Mouse (Mus musculus) retina, adult 2 months (tissue): ENCODE results near the gene Ptprj.
"Not testable (repeated sequence)": the region's sequence is repeated elsewhere in the genome, so short reads cannot be mapped to it uniquely, and the experiment has no call there.

ENCODE experiments used
- DNase-seq: peaks from one replicate; pipeline ENCODE4 v3.0.0-alpha.2; 2012; ENCODE audit warnings: low read depth, low spot score

Ptprj gene

GRCm38 (mm10) chr2:90577451-90578279, 2.8 kb downstream of the Ptprj start:
- no peak for DNase-seq

DNA sequence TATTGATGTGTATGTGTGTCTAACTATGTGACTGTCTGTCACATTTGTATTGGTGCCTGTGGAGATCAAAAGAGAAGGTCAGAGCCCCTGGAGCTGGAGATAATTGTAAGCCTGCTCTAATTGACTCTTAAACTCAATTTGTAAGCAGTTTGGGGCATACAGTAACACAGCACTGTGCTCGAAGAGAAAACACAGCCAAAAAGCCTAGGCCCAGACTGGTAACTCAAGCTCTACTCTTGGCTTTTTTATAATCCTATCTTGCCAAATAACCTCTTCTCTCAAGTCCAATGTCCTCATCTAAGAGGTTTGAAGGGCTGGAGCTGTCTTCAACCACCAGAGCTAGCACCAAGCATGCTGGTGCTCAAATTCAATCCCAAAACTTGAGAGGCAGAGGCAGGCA, 3.5 kb downstream of the Ptprj start:
- no peak for DNase-seq

- DNase-seq, result no peak
Observed at GRCm38 (mm10) chr2:90576411-90576810, 4.0 kb downstream of the Ptprj start.

- no peak for DNase-seq
Observed at GRCm38 (mm10) chr2:90575713-90576112, 4.7 kb downstream of the Ptprj start.

DNA sequence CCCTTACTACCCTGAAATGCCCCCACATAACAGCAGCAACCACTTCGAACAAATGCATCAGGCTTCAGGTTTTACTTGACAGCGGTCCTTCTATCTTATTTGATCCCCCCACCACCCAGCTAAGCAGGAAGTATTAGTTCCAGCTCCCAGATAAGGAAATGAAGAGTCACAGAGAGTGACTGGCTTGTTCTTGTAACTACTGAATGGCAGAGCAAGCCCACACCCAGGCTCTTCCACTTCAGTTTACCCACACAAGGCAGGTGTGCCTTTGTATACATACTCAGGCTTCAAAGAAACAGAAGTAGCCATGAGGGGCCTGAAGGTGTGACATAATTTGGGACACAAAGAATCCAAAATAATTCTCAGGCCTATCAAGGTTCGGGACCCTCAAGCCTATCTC, 5.3 kb downstream of the Ptprj start:
- no peak for DNase-seq

GRCm38 (mm10) chr2:90574536-90574935, 5.9 kb downstream of the Ptprj start:
- DNase-seq, result no peak

GRCm38 (mm10) chr2:90573640-90574526, 6.6 kb downstream of the Ptprj start:
- DNase-seq, result no peak

DNA sequence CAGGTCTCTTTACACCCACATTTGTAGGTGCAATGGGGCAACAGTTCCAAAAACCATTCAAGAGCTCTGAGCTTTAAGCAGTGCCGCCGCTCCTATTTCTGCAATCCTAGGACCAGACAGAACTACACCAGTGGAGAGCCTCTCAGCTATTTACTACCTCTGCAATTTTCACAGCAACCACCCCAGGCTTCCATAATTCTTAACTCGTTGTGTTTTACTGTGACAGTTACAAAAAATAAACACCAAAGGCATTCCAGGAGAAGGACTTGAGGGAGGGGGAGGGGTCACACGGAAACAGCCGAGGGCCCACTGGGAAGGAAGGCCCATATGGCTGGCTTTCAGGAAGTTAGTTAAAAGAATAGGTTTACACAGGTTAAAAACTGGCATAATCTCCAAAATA, 8.3 kb downstream of the Ptprj start:
- no peak for DNase-seq

DNA sequence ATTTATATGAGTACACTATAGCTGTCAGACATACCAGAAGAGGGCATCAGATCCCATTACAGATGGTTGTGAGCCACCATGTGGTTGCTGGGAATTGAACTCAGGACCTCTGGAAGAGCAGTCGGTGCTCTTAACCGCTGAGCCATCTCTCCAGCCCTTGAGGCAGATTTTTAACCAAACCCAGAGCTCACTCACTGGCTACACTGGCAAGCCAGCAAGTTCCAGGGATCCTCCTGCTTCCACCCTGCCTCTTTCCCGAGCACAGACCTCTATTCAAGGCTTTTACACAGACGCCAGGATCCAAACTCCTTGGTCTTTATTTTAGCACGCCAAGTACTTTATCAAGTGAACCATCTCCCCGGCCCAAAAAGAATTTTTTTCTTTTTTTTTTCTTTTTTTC, 9.0 kb downstream of the Ptprj start:
- not testable (repeated sequence) for DNase-seq

DNA sequence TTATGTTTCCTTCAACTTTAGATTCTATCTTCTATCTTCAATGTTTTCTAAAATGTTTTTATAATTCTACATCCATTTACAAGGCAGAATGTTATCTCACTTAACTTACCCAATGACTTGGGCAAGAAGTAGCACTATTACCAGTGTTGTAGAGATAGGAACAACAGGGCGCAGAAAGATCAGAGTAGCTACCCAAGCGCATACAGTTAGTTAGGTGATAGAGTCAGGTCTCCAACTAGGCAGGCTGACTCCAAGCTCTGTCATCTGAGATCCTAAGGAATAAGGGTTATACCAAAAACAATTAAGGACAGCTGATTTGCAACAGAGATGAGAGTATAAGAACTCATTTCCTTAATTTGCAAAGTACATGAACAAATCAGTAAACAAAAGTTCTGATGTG, 9.6 kb downstream of the Ptprj start:
- no peak for DNase-seq

DNA sequence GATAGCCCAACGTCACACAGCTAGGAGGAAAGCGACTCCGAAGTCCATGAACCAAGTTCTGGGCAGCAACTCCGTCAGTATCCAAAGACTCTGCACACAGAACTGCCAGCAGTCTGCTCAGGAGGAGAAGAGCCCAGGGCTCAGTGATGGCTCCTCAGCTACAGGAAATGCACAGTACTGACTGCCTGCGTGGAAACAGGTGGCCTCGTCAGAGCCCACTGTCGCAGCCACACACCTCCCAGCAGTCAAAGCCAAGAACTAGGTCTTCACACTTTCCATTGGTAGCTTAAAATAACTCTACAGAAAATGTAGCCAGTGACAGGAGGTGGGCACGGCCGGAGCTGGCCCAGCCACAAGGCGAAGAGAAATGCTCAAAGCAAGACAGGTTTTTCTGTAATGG, 10.2 kb downstream of the Ptprj start:
- DNase-seq, result no peak

GRCm38 (mm10) chr2:90568961-90569481, 11.4 kb downstream of the Ptprj start:
- no peak for DNase-seq

DNA sequence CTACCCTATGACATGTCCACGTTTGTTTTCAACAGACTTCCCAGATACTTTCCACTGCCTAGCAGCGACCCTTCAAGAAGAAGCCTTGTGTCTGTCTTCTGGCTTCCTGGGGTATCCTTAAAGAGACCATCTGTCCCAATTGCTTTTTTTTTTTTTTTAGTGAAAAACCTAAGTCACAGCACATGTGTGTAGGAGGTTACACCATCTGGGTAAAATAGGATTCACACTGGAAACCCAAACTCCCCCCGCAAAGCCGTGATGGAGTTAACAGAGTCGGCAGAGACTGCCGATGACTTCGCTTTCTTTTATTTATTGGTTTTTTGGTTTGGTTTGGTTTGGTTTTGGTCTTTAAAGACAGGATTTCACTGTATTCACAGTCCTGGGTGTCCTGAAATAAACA, 12.4 kb downstream of the Ptprj start:
- DNase-seq, result no peak

DNA sequence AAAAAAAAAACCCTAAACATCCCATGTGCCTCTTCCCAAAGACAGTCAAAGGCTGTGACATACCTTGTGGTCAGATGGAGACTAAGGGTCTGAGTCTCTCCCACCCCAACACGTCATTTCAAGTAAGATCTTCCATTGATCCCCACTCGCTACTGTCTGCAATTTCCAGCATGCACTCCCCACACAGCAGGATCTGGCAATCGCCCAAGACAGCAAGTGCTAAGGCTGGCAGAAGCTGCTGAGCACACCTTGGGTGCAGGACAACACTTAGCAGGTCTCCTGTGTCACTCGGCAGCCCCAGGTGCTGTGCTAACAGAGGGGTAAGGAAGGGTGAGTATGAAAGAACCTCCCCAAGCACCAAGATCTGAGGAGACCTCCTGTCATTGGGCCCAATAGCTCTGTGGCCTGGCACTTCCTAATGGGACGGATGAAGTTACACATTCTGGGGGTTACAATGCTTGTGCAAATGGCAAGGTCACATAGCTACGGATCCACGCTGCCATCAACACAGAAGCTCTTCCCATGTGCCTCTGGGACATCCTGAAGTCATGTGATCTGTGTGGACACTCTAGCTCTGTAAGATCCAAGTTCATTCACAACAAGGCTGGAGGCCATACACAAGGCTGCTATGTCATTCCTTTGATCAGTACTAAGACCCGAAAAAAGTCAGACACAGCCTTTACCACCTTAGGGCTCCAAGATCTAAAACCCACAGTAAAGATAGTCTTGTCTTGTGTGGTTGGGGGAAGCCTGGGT, 13.5 kb downstream of the Ptprj start:
- no peak for DNase-seq

- no peak for DNase-seq
Observed at GRCm38 (mm10) chr2:90566046-90566445, 14.4 kb downstream of the Ptprj start.

- no peak for DNase-seq
Observed at GRCm38 (mm10) chr2:90565192-90565929, 15.1 kb downstream of the Ptprj start.

GRCm38 (mm10) chr2:90564552-90564951, 15.9 kb downstream of the Ptprj start:
- no peak for DNase-seq

GRCm38 (mm10) chr2:90563171-90563570, 17.3 kb downstream of the Ptprj start:
- DNase-seq, result no peak

DNA sequence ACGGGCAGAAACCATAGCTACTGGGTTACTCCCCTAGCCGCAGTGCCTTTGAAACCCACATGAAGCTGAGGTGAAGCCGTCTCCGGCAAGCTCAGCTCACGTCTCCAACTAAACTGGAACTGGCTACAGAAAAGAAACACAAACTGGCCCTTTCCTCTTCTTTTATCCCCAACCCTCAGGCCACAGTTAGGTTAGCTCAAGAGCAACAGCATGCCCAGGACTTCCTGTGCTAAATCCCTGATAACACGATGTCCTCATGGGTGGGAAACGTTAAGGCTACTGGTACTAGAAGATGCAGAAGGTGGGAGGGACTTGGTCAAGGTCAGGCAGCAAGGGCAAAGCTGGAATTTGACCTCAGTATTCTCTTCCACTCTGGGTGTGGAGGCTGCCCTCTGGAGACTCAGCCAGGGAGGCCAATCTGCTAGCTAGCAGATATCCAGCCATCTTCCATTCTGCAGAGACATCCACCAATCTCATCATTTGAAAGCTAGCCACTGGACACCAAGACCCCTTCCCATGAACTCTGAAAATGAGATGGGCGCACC, 18.2 kb downstream of the Ptprj start:
- no peak for DNase-seq

GRCm38 (mm10) chr2:90560197-90560843, 20.1 kb downstream of the Ptprj start:
- DNase-seq, result no peak
